Mouse (Mus musculus) left cerebral cortex, adult 2 months (tissue): ENCODE data around the gene Tbl3. TPM values are rescaled to one million over a fixed set of nuclear protein-coding genes. Genes with fewer than 3 reads are reported as not detected.

Experiments used
- DNase-seq, 2 experiments: peaks; one replicate each; pipeline ENCODE4 v3.0.0; 2021 to 2022; ENCODE audit warnings: low spot score in 2 of 2, mixed read lengths in 1 of 2; ENCODE audit errors: extremely low spot score in 1 of 2
- H3K27ac ChIP-seq: fragments of 200-600 bp; 2 replicates; pipeline ENCODE4 v1.8.1; 2022
- H3K4me3 ChIP-seq: fragments of 200-600 bp; 2 replicates; pipeline ENCODE4 v1.8.1; 2022
- CTCF ChIP-seq: fragments of 200-600 bp; IDR thresholded peaks from 2 replicates; pipeline ENCODE4 v1.8.1; 2022; ENCODE audit warnings: antibody characterized with exemption, mild to moderate bottlenecking, moderate library complexity
- intact Hi-C: fragments of 180-260 bp; cut with DNase I; formaldehyde crosslinking; loops from one replicate; pipeline ENCODE4 v1.15.1; 2025
- total RNA-seq, 2 experiments: library from RNA; stranded (reverse); gene quantifications; 2 replicates each; pipeline ENCODE4 v1.2.3; 2021

Gene Tbl3
- total RNA-seq, 2 experiments from 2014 or later = 24.7 to 26.4 TPM

DNA sequence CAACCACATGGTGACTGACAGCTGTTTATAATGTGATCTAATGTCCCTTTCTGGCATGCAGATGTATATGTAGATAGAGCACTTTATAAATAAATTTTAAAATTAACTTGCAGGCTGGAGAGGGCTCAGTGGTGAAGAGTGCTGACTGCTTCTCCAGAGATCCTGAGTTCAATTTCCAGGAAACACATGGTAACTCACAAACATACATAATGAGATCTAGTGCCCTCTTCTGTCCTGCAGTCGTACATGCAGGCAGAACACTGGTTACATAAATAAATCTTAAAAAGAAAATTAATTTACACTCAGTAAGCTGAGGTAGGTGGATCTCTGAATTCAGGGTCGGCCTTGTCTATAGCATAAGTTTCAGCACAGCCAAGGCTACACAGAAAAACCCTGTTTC, 1.2 kb upstream of the Tbl3 start:
- no peak overlapping the region for H3K4me3 ChIP-seq
- no peak overlapping the region for H3K27ac ChIP-seq
- intact Hi-C loops = no loop called here
- DNase-seq = no peak
- peak; percentile 60 for TF ChIP-seq CTCF

DNA sequence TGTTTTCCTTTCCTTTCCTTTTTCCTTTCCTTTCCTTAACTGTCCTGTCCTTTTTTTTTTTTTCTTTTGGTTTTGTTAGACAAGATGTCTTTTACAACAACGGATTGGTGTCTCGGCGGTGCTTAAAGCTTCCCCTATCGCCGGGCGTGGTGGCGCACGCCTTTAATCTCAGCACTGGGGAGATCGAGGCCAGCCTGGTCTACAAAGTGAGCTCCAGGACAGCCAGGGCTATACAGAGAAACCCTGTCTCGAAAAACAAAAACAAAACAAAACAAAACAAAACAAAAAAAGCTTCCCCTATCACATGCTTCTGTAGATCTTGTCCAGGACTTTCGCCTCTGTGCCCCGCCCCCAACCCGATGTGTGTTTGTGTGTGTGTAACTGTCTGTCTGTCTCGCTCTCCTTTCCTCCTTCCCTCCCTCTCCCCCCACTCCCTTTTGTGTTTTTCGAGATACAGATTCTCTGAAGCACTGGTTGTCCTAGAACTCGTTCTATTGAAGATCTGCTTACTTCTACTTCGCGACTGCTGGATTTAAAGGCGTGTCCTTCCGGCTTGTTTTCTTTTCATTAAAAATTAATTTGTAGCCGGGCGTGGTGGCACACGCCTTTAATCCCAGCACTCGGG, 453 bp upstream of the Tbl3 start:
- no peak for TF ChIP-seq CTCF
- Histone ChIP-seq H3K27ac (peak overlapping the region; percentile 65), H3K4me3 (peak overlapping the region; percentile 94)
- no peak for DNase-seq
- intact Hi-C loops = no loop called here

DNA sequence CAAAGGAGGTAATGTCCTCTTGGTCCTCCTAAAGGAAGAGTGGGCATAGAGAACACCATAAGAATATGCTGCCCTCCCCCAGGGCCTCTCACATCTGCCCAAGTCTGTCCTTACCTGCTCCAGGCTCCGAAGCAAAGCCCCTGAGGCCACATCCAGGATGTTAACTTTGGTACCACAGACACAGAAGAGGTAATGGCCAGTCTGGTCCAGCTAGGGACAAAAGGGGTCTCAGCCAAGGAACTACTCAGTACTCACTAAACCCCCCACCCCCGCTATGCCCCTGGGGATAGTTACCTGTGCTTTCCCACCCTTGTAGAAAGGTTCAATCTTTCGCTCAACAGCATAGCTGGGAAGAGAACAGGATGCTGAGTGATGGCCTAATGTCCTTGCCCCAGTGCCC, 1.6 kb downstream of the Tbl3 start:
- no peak overlapping the region for H3K4me3 ChIP-seq
- no peak for TF ChIP-seq CTCF
- intact Hi-C loops = no loop called here
- H3K27ac ChIP-seq = no peak overlapping the region
- DNase-seq = no peak

DNA sequence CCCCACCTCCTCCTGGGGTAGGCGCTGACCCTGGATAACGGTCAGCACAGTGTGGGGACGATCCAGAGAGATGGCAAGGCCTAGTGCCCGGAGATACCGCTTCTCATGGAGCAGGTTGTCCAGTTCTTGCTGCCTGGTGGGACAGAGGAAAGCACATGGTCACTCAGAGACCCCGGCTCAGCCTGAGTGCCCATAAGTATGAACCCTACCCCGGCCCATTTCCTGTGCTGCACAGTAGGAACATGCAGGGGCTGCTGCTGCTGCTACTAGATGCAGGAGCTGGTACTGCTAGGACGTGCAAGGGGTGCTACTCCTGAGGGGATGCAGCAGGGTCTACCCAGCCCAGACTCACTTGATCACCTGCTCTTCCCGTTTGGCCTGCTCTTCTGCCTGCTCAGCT, 6.2 kb downstream of the Tbl3 start:
- DNase-seq = no peak
- Histone ChIP-seq H3K4me3 (no peak overlapping the region), H3K27ac (no peak overlapping the region)
- no peak for TF ChIP-seq CTCF
- intact Hi-C loops = no loop called here

DNA sequence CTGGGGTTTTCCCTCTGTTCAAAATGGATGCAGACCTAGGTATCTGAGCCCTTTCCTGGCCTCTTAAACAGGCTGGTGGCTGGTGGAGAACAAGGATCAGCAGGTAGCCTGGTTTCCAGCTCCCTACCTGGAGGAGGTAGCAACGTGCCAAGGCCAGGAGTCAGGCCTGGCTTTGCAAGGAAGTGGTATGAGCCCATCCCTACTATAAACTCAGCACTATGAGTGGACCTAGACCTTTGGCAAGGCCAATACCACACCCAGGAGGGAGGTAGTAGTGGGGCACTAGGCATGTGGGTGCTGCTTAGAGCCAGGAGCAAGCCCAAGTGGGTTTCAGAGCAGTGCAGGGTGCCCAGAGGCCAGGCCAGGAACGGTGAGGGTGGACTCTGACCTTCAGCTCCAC, 8.0 kb downstream of the Tbl3 start:
- DNase-seq = no peak
- H3K4me3 ChIP-seq = no peak overlapping the region
- intact Hi-C loops = no loop called here
- H3K27ac ChIP-seq = no peak overlapping the region
- no peak for TF ChIP-seq CTCF

DNA sequence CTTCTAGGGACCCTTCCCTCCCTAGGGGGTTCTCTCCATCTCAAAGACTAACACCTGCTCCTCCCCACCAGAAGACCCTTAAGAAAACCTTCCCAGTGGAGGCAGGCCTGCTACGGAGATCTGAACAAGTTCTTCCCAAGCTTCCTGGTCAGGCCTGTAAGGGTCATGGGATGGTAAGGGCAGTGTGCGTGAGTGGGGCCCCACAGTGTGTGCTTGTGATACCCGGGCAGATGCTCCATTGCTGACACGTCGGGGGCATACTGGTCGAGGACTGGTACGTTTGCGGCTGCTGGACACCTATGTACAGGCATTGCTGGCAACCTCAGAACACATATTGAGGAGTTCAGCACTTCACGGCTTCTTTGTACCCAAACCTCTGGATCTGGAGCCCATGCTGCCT, 8.7 kb downstream of the Tbl3 start:
- no peak overlapping the region for H3K27ac ChIP-seq
- DNase-seq = no peak
- no peak overlapping the region for H3K4me3 ChIP-seq
- intact Hi-C loops = no loop called here
- no peak for TF ChIP-seq CTCF

DNA sequence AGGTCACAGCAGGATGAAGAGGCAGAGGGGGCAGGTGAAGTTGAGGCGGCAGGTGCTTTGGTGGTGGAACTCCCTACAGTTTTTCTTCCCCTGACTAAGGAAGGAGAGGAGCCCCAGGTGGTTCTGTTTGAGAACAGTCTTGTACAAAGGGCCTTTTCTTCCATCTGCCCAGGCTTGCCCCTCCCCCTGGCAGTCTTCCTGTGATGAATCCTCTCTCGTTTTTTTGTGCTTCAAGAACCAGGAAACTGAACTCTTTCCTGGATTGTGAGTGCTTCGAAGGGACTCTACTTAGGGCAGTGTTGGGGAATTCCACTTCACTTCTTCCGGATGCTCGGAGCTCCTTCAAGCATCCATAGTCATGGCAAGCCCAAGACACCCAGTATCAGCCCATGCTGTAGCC, 9.5 kb downstream of the Tbl3 start:
- H3K4me3 ChIP-seq = no peak overlapping the region
- no peak for TF ChIP-seq CTCF
- DNase-seq = no peak
- intact Hi-C loops = no loop called here
- no peak overlapping the region for H3K27ac ChIP-seq

DNA sequence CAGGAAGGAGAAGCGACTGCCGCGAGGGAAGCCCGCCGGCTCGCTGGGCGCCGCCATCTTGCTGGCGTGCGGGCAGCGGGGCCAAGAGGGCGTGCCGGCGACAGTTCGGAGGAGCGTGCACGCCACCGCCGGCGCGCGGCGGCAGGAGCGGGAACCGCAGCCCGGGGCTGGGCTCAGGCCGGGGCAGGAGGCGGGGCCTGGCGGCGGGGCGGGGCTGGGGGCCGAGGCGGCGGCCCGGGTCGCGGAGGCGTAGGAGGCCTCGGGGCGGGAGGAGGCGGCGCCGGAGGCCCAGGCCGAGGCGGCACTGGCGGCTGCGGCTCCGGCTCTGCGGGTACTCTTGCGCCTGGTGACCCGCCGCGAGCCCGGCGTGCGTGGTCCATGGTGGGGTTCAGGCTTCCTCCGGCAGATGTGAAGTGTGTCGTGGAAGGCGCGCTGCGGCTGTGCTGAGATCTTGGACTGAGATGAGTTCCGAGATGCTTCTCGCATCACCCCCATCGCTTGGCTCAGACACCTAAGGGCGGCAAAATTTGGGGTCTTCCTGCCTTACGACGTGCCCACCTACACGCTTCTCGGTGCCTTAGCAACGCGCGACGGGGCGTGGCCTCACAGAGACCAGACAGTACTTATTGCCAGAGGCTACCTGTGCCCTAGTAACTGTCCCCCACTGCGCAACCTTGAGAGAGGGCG, 11.3 kb downstream of the Tbl3 start, which contains the start of the genes Gfer and Noxo1:
TSS of gene Gfer (minus strand) at position 146 of the 687 bp plus-strand sequence.
TSS of gene Noxo1 (plus strand) at position 224 of the 687 bp plus-strand sequence.
- peak; percentile 83 to 87 for DNase-seq
- Histone ChIP-seq H3K4me3 (peak within 1 kb of the TSS; percentile 55), H3K27ac (peak within 1 kb of the TSS; percentile 93)
- intact Hi-C loops = no loop called here
- TF ChIP-seq CTCF = peak; percentile 38

DNA sequence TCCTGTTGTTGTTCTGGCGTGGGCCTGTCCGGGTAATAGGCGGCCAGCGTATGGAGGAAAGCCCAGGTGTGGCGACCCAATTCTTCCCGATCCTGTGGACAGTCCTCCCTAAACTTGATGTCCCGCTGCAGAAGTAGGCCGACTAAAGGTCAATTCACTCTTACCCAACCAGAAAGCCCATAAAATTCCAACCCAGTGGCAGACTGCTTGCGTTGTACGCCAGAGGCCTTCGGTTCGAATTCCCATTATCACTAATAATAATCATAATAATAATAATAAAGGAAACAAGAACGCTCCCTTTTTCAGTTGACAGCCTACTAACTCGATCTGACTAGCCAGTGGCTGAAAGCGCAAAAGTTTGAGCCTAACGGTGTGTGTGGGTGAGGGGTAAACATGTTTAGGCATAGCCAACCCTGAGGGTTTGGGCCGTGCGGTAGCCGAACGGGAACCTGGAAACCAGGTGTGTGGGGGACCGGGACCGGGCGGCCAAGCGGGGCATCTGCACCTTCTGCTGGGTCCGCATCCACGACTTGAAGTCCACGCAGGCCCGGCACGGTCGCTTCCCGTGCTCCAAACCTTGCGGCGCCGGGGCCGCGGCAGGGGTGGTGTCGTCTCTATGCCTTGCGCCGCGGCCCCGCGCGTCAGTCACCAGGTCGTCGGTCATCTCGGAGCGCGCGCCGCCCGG, 12.0 kb downstream of the Tbl3 start:
- no peak for DNase-seq
- Histone ChIP-seq H3K4me3 (peak overlapping the region; percentile 55), H3K27ac (peak overlapping the region; percentile 83)
- TF ChIP-seq CTCF = no peak
- intact Hi-C loops = no loop called here

DNA sequence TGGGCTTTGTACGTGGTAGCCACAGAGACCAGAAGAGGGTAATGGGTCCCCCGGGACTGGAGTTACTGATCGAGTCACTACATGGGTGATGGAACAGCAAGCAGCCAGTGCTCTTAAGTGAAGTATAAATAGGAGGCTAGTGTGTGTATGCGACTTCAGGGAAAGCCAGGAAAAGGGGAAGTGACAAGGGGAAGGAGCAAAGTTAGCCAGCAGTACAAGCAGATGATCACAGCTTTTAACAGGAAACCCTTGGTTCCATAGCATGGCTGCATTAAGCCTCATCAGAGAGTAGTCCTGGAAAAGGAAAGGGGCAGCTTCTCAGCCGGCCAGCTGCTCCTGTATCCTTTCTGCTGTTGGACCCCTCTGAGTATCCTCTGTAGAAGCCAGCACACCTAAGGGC, 15.1 kb downstream of the Tbl3 start:
- Histone ChIP-seq H3K27ac (no peak overlapping the region), H3K4me3 (no peak overlapping the region)
- no peak for DNase-seq
- no peak for TF ChIP-seq CTCF
- intact Hi-C loops = no loop called here

DNA sequence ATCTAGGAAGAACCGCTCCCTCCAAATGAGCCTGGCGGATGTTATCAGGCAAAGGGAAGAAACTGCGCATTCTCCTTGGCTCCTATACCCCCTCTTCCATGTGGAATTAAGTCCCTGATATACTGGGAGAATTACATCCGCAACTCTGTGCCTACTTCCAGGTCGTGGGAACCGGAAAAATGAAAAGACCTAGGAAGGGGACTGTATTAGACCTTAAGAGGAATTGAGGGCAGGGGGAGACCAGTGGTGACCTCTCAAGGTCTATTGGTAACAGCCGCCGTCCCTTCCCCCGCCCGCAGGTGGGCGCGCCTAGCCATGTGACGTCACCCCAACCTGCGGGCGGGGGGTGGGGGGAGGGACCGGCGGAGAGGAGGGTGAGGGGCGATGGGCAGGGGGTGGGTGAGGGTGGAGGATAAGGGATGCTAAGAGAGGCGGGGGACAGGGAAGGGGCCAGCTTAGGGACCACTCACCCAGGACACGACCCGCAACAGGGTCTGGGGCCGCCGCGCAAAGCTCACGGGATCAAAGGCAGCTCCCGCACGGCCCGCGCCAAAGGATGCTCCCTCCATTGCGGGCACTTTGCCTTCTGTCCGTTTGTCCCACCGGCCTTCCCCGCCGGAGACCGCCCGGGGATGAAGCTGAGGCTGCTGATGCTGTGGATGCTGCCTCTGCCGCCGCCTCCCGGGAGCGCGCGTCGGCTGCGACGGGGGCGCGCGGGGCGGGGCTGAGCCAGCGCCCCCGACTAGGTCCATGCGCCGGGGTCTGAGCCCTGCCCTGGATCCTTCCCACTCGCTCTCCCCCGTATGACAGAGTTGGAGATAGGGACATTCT, 18.0 kb downstream of the Tbl3 start, which contains the start of gene Syngr3:
TSS of gene Syngr3 (minus strand) at position 705 of the 831 bp plus-strand sequence.
- intact Hi-C loops = no loop called here
- peak; percentile 59 to 61 for DNase-seq

DNA sequence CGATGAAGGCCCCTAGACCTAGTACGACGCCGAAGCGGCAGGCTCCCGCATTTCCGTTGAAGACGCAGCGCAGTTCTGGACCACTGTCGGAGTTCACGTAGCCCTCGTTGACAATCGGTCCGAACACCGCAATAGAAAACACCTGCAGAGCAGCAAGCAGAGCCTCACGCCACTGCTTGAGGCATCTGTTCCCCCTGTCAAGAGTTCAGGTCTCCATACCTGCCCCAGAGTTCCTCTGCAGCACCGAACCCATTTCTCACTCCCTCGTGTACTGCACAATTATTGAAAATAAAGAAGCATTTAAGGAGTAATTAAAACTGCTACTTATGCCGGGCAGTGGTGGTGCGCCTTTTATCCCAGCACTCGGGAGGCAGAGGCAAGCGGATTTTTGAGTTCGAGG, 19.9 kb downstream of the Tbl3 start:
- TF ChIP-seq CTCF = no peak
- Histone ChIP-seq H3K27ac (no peak overlapping the region), H3K4me3 (peak overlapping the region; percentile 67)
- intact Hi-C loops = no loop called here
- DNase-seq = no peak

More for the DNA sequence above, 18.0 kb downstream of the Tbl3 start, which contains the start of gene Syngr3:
- Histone ChIP-seq H3K27ac (peak within 1 kb of the TSS; percentile 99), H3K4me3 (peak within 1 kb of the TSS; percentile 67)
- no peak; the same call in 1 of the 2 replicates for TF ChIP-seq CTCF
